Mouse (Mus musculus): ENCODE results near the gene Naxd.
"Not testable (repeated sequence)": the region's sequence is repeated elsewhere in the genome, so short reads cannot be mapped to it uniquely, and the experiment has no call there.

- TF ChIP-seq CTCF, POLR2A (IDR thresholded peaks at IDR 0.05; ENCODE audit: extremely low read depth, insufficient read depth, low read length): not testable (repeated sequence)
Observed at GRCm38 (mm10) chr8:11551497-11551896, 54.2 kb downstream of the Naxd start.
